Mouse (Mus musculus) thymus, adult 2 months (tissue): ENCODE results near the gene E130114P18Rik.

Experiments used
- CTCF ChIP-seq: fragments of 200-500 bp; IDR thresholded peaks from 2 replicates; pipeline ENCODE4 v1.5.1; 2012; ENCODE audit warnings: mild to moderate bottlenecking, control low read depth, low read length, moderate library complexity, borderline replicate concordance; ENCODE audit not compliant: control insufficient read depth, poor library complexity, insufficient read depth; ENCODE audit errors: extremely low read depth
- POLR2A ChIP-seq: fragments of 200-500 bp; IDR thresholded peaks from 2 replicates; pipeline ENCODE4 v1.6.1; 2012; ENCODE audit warnings: mild to moderate bottlenecking, low read length, control low read depth, moderate library complexity; ENCODE audit not compliant: control insufficient read depth, poor library complexity, insufficient read depth; ENCODE audit errors: extremely low read depth

- no peak for TF ChIP-seq POLR2A
- no peak for TF ChIP-seq CTCF
These were observed 2.2 kb downstream of the E130114P18Rik start for GRCm38 (mm10) chr4:97775494-97776265.
